Mouse (Mus musculus): ENCODE data around the gene Qtrt1. TPM values are rescaled to one million over a fixed set of nuclear protein-coding genes. Genes with fewer than 3 reads are reported as not detected.

Qtrt1 gene
- polyA plus RNA-seq, 1 experiment from 2014 or later = 60.2 TPM

GRCm38 (mm10) chr9:21407951-21408350 lies 3.7 kb upstream of the Qtrt1 start:
- WGBS = 27% methylated on average over 4 of the region's 4 CpGs
- Histone ChIP-seq H3K36me3 (ENCODE audit: control insufficient read depth, insufficient read depth, low read length) (peaks cover 36% of the 10 kb centered on the region), H3K27me3 (replicated peaks; ENCODE audit: control insufficient read depth, insufficient read depth, low read length) (no peaks in the 10 kb centered on the region), H3K9me3 (ENCODE audit: control insufficient read depth, low read length) (no peaks in the 10 kb centered on the region), H3K4me2 (no peak overlapping the region), H3K4me3 (ENCODE audit: low read depth, low read length) (no peak overlapping the region), H3K4me1 (replicated peaks; ENCODE audit: control insufficient read depth, insufficient read depth, low read length) (peaks cover 5% of the 10 kb centered on the region), H3K27ac (ENCODE audit: low read depth, low read length) (no peak overlapping the region), H3K9ac (ENCODE audit: low read depth, low read length) (no peak overlapping the region)
- DNase-seq (ENCODE audit: low spot score) = no peak
- no peak for ATAC-seq (replicated peaks; ENCODE audit: low FRiP score)

- Histone ChIP-seq H3K9ac (ENCODE audit: low read depth, low read length) (no peak overlapping the region), H3K4me2 (no peak overlapping the region), H3K27ac (ENCODE audit: low read depth, low read length) (no peak overlapping the region), H3K4me3 (ENCODE audit: low read depth, low read length) (no peak overlapping the region), H3K4me1 (replicated peaks; ENCODE audit: control insufficient read depth, insufficient read depth, low read length) (peaks cover 5% of the 10 kb centered on the region), H3K9me3 (ENCODE audit: control insufficient read depth, low read length) (no peaks in the 10 kb centered on the region), H3K27me3 (replicated peaks; ENCODE audit: control insufficient read depth, insufficient read depth, low read length) (no peaks in the 10 kb centered on the region), H3K36me3 (ENCODE audit: control insufficient read depth, insufficient read depth, low read length) (peaks cover 31% of the 10 kb centered on the region)
- no peak for DNase-seq (ENCODE audit: low spot score)
- no peak for ATAC-seq (replicated peaks; ENCODE audit: low FRiP score)
- 71% methylated on average over 7 of the region's 7 CpGs for WGBS
Observed at GRCm38 (mm10) chr9:21408624-21409023, 3.0 kb upstream of the Qtrt1 start.

DNA sequence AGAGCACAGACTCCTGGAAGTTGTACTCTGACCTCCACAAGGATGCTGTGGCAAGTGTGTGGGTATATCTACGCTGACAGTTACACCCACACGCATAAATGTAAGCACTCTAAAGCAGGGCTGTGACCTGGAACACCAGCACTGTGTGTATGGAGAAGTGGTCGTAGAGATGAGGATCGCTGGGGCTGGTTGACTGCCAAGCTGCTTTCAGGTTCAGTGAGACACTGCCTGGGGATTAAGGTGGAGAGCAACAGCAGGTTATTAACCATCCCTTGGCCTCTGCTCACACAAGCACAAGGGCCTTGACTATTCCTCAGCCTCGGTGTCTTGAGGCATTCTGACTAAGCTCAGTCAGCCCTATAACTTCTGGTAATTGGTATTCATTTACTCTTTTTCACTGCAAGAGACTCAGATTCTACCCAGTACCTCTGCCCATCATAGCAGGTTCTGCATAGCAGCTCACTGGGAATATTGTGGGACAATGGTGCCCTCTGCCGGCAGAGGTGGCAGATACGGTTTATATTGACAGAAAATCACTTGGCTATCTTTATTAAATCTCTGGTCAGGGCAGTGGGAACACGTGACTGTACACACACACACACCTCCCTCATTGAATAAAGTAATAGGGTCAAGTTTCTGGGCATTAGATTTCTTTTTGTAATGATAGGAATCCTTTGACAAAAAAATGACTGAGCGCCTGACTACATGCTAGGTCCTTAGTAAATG lies 1.9 kb upstream of the Qtrt1 start:
- Histone ChIP-seq H3K4me2 (no peak overlapping the region), H3K4me1 (replicated peaks; ENCODE audit: control insufficient read depth, insufficient read depth, low read length) (peaks cover 5% of the 10 kb centered on the region), H3K9ac (ENCODE audit: low read depth, low read length) (no peak overlapping the region), H3K9me3 (ENCODE audit: control insufficient read depth, low read length) (no peaks in the 10 kb centered on the region), H3K36me3 (ENCODE audit: control insufficient read depth, insufficient read depth, low read length) (peaks cover 22% of the 10 kb centered on the region), H3K27me3 (replicated peaks; ENCODE audit: control insufficient read depth, insufficient read depth, low read length) (no peaks in the 10 kb centered on the region), H3K4me3 (ENCODE audit: low read depth, low read length) (no peak overlapping the region), H3K27ac (ENCODE audit: low read depth, low read length) (no peak overlapping the region)
- 34% methylated on average over 9 of the region's 9 CpGs for WGBS
- ATAC-seq (replicated peaks; ENCODE audit: low FRiP score) (no peak), DNase-seq (ENCODE audit: low spot score) (peak; percentile 65)

DNA sequence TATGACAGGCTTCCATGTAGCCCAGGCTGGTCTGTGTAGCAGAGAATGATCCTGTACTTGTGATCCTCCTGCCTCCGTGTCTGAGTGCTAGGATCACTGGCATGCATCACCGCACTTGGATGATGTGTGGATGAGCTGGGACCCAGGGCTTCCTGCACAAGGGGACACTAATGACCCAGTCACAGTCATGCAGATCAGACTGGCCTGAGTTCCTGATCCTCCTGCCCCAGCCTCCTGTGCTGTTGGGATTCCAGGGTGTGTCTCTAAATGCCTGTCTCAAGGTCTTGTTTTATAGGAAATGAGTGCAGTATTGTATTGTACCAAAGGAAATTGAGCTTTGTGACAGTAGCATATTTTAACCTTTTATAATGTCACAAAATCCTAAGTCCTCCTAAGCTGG lies 6.2 kb downstream of the Qtrt1 start:
- H3K4me2 ChIP-seq = no peak overlapping the region
- no peaks in the 10 kb centered on the region for H3K9me3 ChIP-seq (ENCODE audit: control insufficient read depth, low read length)
- 90% methylated on average over 2 of the region's 2 CpGs for WGBS
- H3K4me3 ChIP-seq (ENCODE audit: low read depth, low read length) = no peak overlapping the region
- no peak overlapping the region for H3K9ac ChIP-seq (ENCODE audit: low read depth, low read length)
- H3K36me3 ChIP-seq (ENCODE audit: control insufficient read depth, insufficient read depth, low read length) = peaks cover 51% of the 10 kb centered on the region
- H3K4me1 ChIP-seq (replicated peaks; ENCODE audit: control insufficient read depth, insufficient read depth, low read length) = no peaks in the 10 kb centered on the region
- no peak overlapping the region for H3K27ac ChIP-seq (ENCODE audit: low read depth, low read length)
- DNase-seq (ENCODE audit: low spot score) (no peak), ATAC-seq (replicated peaks; ENCODE audit: low FRiP score) (no peak)
- no peaks in the 10 kb centered on the region for H3K27me3 ChIP-seq (replicated peaks; ENCODE audit: control insufficient read depth, insufficient read depth, low read length)

DNA sequence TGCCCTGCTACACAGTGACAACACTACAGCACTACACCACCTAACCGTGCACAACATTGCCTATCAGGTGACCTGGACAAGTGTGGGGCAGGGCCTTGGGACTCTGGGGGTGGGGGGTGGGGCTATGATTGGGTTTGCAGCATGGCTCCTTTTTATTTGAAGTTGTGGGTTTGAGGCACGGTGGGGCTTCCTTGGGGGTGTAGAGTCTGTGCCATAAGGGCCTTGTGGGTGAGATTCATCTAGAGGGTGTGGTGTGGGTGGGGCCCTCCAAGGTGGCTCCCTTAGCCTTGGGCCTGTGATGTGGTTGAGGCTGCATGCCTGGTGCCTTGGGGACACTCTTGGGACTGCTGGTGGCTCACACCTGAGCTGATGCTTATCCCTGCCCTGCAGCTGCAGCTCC lies 8.0 kb downstream of the Qtrt1 start:
- no peak overlapping the region for H3K9ac ChIP-seq (ENCODE audit: low read depth, low read length)
- no peak for DNase-seq (ENCODE audit: low spot score)
- peaks cover 51% of the 10 kb centered on the region for H3K36me3 ChIP-seq (ENCODE audit: control insufficient read depth, insufficient read depth, low read length)
- no peaks in the 10 kb centered on the region for H3K9me3 ChIP-seq (ENCODE audit: control insufficient read depth, low read length)
- no peaks in the 10 kb centered on the region for H3K4me1 ChIP-seq (replicated peaks; ENCODE audit: control insufficient read depth, insufficient read depth, low read length)
- no peak overlapping the region for H3K4me2 ChIP-seq
- no peak for ATAC-seq (replicated peaks; ENCODE audit: low FRiP score)
- no peak overlapping the region for H3K27ac ChIP-seq (ENCODE audit: low read depth, low read length)
- no peaks in the 10 kb centered on the region for H3K27me3 ChIP-seq (replicated peaks; ENCODE audit: control insufficient read depth, insufficient read depth, low read length)
- 75% methylated on average over 2 of the region's 2 CpGs for WGBS
- H3K4me3 ChIP-seq (ENCODE audit: low read depth, low read length) = no peak overlapping the region

DNA sequence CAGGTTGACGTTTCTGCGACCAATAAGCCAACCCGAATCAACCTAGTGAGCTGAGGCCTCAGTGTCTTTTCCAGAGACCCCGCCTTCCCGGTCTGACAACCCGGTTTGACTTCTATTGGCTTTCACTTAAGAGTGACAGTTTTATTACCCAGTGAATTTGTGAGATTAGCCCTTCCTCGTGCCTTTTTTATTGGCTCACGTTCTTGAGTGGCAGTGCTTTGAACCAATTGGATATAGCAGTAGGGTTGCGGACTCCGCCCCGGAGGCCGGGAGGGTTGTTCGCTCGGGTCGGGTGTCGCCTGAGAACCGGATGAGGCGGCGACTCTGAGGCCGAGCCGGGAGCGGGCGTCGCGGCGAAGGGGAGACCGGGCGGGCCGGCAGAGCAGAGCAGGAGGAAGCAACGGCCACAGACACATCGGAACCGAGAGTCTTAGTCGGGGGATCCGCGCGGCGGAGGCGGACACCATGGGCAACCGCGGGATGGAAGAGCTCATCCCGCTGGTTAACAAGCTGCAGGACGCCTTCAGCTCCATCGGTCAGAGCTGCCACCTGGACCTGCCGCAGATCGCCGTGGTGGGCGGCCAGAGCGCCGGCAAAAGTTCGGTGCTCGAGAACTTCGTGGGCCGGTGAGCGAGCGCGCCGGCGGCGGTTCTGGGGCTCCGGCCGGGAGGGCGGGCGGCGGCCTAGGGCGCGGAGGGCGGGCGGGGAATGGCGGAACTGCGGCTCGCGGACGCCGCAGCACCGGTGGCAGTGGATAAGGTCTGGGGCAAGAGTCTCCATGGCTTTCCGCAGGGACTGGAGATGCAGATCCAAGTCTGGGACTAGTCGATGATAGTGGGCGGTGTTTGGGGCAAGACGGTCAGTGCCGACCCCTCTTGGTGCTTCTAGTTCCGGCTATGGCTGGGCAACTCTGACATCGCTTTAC lies 13.3 kb downstream of the Qtrt1 start, which contains the start of gene Dnm2:
Gene Dnm2 (plus strand): TSS at position 278 of the 925 bp plus-strand sequence.
- Histone ChIP-seq H3K4me2 (peak within 1 kb of the TSS; percentile 96), H3K4me3 (ENCODE audit: low read depth, low read length) (peak within 1 kb of the TSS; percentile 81), H3K27ac (ENCODE audit: low read depth, low read length) (peak within 1 kb of the TSS; percentile 71), H3K36me3 (ENCODE audit: control insufficient read depth, insufficient read depth, low read length) (peaks cover 24% of the 10 kb centered on the region), H3K9me3 (ENCODE audit: control insufficient read depth, low read length) (no peaks in the 10 kb centered on the region), H3K9ac (ENCODE audit: low read depth, low read length) (peak within 1 kb of the TSS; percentile 92), H3K27me3 (replicated peaks; ENCODE audit: control insufficient read depth, insufficient read depth, low read length) (no peaks in the 10 kb centered on the region), H3K4me1 (replicated peaks; ENCODE audit: control insufficient read depth, insufficient read depth, low read length) (peaks cover 20% of the 10 kb centered on the region)
- peak; percentile 97 for ATAC-seq (replicated peaks; ENCODE audit: low FRiP score)
- DNase-seq (ENCODE audit: low spot score) = peak; percentile 96
- under 1% methylated on average over 81 of the region's 82 CpGs for WGBS

DNA sequence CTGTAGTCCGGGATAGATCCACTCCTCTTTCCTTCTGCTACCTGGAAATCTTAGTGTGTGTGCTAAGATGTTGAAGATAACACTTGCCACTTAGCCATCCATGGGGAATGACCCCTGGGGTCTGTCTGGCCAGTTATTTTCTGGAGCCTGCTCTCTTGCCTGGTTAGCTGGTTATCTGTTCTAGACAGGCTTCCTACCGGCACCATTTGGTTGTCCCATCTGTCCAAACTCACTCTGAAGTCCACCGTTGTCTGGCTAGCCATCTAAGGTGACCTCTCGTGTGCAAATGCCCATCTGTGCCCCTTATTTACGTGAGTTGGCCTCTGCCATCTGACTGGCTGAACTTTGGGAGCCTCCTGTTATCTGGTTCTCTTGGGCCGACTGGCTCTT lies 13.9 kb downstream of the Qtrt1 start:
- no peak for ATAC-seq (replicated peaks; ENCODE audit: low FRiP score)
- Histone ChIP-seq H3K4me2 (peak overlapping the region; percentile 96), H3K4me3 (ENCODE audit: low read depth, low read length) (peak overlapping the region; percentile 81), H3K27ac (ENCODE audit: low read depth, low read length) (peak overlapping the region; percentile 53; the same call in 1 of the 2 replicates), H3K27me3 (replicated peaks; ENCODE audit: control insufficient read depth, insufficient read depth, low read length) (no peaks in the 10 kb centered on the region), H3K9ac (ENCODE audit: low read depth, low read length) (peak overlapping the region; percentile 92), H3K9me3 (ENCODE audit: control insufficient read depth, low read length) (no peaks in the 10 kb centered on the region), H3K36me3 (ENCODE audit: control insufficient read depth, insufficient read depth, low read length) (peaks cover 19% of the 10 kb centered on the region), H3K4me1 (replicated peaks; ENCODE audit: control insufficient read depth, insufficient read depth, low read length) (peaks cover 20% of the 10 kb centered on the region)
- 4% methylated on average over 6 of the region's 6 CpGs for WGBS
- DNase-seq (ENCODE audit: low spot score) = no peak

- no peak for DNase-seq (ENCODE audit: low spot score)
- Histone ChIP-seq H3K36me3 (ENCODE audit: control insufficient read depth, insufficient read depth, low read length) (peaks cover 15% of the 10 kb centered on the region; the same call in 1 of the 2 replicates), H3K27ac (ENCODE audit: low read depth, low read length) (peak overlapping the region; percentile 53; the same call in 1 of the 2 replicates), H3K4me2 (peak overlapping the region; percentile 96), H3K4me3 (ENCODE audit: low read depth, low read length) (peak overlapping the region; percentile 81), H3K27me3 (replicated peaks; ENCODE audit: control insufficient read depth, insufficient read depth, low read length) (no peaks in the 10 kb centered on the region), H3K9me3 (ENCODE audit: control insufficient read depth, low read length) (no peaks in the 10 kb centered on the region), H3K9ac (ENCODE audit: low read depth, low read length) (peak overlapping the region; percentile 92), H3K4me1 (replicated peaks; ENCODE audit: control insufficient read depth, insufficient read depth, low read length) (peaks cover 20% of the 10 kb centered on the region)
- WGBS = 14% methylated on average over 1 of the region's 1 CpGs
- ATAC-seq (replicated peaks; ENCODE audit: low FRiP score) = no peak
Observed at GRCm38 (mm10) chr9:21426013-21426412, 14.4 kb downstream of the Qtrt1 start.

All from liver, embryonic 11.5 days (tissue).